Comparison of ENCODE assay signal across 11 mouse cellular contexts in the genomic region with DNA sequence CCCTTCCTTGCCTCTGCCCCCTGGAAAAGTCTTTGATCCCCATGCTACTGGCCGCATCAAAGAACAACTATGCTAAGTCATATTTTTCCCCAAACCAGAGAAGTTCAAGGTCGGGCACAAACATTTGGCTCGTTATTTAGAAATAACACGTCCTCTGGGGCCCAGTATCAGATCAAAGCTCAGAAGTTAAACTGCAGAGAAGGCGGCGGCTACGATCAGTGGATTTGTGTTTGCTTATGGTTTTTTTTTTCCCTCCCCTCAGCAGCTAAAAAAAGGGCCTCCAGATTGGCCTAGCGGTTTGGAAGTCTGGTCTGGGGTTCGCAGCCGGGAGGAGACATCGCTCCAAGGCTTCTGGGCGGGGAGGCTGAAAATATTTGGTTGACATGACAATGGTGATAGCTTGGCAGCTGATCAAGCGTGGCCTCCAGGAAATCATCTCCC. TPM values are rescaled to one million over a fixed set of nuclear protein-coding genes. Genes with fewer than 3 reads are reported as not detected.
DNase-seq lines count a peak whose midpoint lies in the region; ATAC-seq and TF ChIP-seq lines count a peak whose summit lies in the region.
"Had no signal": no experiment of that assay in that cellular context is flagged by ENCODE, and none has a peak within 500 bp of the region (broad histone marks: within the 10 kb centered on the region; RNA-seq: fewer than 3 reads in every experiment).

No protein-coding gene starts in this region.

- 0 out of 2 replicates have a peak, but pooled peaks have one; percentile 4 for ATAC-seq in limb, embryonic 14.5 days (ENCODE audit: low FRiP score, low read depth)
- no peak for ATAC-seq in lung, embryonic 14.5 days (ENCODE audit: insufficient read depth)

- no peak overlapping the region for H3K9ac ChIP-seq in limb, embryonic 14.5 days (ENCODE audit: low read depth, low read length, severe bottlenecking)
- no peak overlapping the region for H3K9ac ChIP-seq in lung, embryonic 14.5 days
- H3K9ac ChIP-seq: limb, embryonic 15.5 days had no signal

- no peaks in the 10 kb centered on the region for H3K9me3 ChIP-seq in limb, embryonic 14.5 days (ENCODE audit: control insufficient read depth, low read length)
- no peaks in the 10 kb centered on the region for H3K9me3 ChIP-seq in limb, embryonic 10.5 days (replicated peaks)
- H3K9me3 ChIP-seq in lung, embryonic 14.5 days (ENCODE audit: low read depth, low read length), result no peaks in the 10 kb centered on the region
- H3K9me3 ChIP-seq: limb, embryonic 15.5 days had no signal

- H3K27me3 ChIP-seq in limb, embryonic 14.5 days (ENCODE audit: control insufficient read depth, insufficient read depth, low read length), result no peaks in the 10 kb centered on the region
- no peaks in the 10 kb centered on the region for H3K27me3 ChIP-seq in limb, embryonic 10.5 days (ENCODE audit: low read depth, poor library complexity, severe bottlenecking)
- H3K27me3 ChIP-seq in lung, embryonic 14.5 days (ENCODE audit: insufficient read depth, low read length), result no peaks in the 10 kb centered on the region
- H3K27me3 ChIP-seq: limb, embryonic 15.5 days had no signal

- no peak for TF ChIP-seq CTCF in lung, embryonic 14.5 days (IDR thresholded peaks at IDR 0.05; ENCODE audit: low read depth)

- no peak overlapping the region for H3K4me2 ChIP-seq in limb, embryonic 14.5 days (replicated peaks; ENCODE audit: low read depth, low read length, severe bottlenecking)
- no peak overlapping the region for H3K4me2 ChIP-seq in lung, embryonic 14.5 days
- H3K4me2 ChIP-seq: limb, embryonic 15.5 days had no signal

- peak; percentile 18 to 26 for DNase-seq in heart, adult 18-20 months
- DNase-seq in heart, postnatal 36 days, result no peak
- no peak for DNase-seq in limb, embryonic 14.5 days (ENCODE audit: low spot score)
- no peak for DNase-seq in limb, embryonic 10.5 days (ENCODE audit: low spot score)
- DNase-seq in adrenal gland, adult 8-10 months, result peak; percentile 71
- DNase-seq in lung, embryonic 14.5 days, result peak; percentile 73
- DNase-seq in natural killer cell, adult 2 months (ENCODE audit: low spot score in 2 of 2), result no peak
- DNase-seq in thymus, postnatal 0 days (ENCODE audit: low spot score), result no peak

- no peak overlapping the region for H3K27ac ChIP-seq in limb, embryonic 14.5 days (replicated peaks; ENCODE audit: low read depth, low read length)
- H3K27ac ChIP-seq in limb, embryonic 10.5 days, result no peak overlapping the region
- H3K27ac ChIP-seq in lung, embryonic 14.5 days (ENCODE audit: low read depth), result no peak overlapping the region
- H3K27ac ChIP-seq: heart, adult 2 months; limb, embryonic 15.5 days had no signal

- intact Hi-C loops in heart, postnatal 36 days (cut with DNase I), result loop anchor here (1.0 to 2.0 kb wide), 2 partner anchors 31 to 149 kb away; no protein-coding TSS in a partner anchor

- no peaks in the 10 kb centered on the region; the same call in 1 of the 2 replicates for H3K4me1 ChIP-seq in limb, embryonic 14.5 days (ENCODE audit: control insufficient read depth, insufficient read depth, low read length)
- no peaks in the 10 kb centered on the region; the same call in 1 of the 2 replicates for H3K4me1 ChIP-seq in limb, embryonic 10.5 days
- H3K4me1 ChIP-seq in lung, embryonic 14.5 days (ENCODE audit: insufficient read depth), result no peaks in the 10 kb centered on the region

- H3K4me3 ChIP-seq in limb, embryonic 14.5 days (replicated peaks; ENCODE audit: low read length), result no peak overlapping the region
- H3K4me3 ChIP-seq in limb, embryonic 10.5 days, result no peak overlapping the region
- no peak overlapping the region for H3K4me3 ChIP-seq in lung, embryonic 14.5 days (ENCODE audit: low read depth, low read length)
- H3K4me3 ChIP-seq: heart, adult 2 months; limb, embryonic 15.5 days had no signal

- no peaks in the 10 kb centered on the region for H3K36me3 ChIP-seq in limb, embryonic 14.5 days (ENCODE audit: control insufficient read depth, insufficient read depth, low read length)
- no peaks in the 10 kb centered on the region for H3K36me3 ChIP-seq in limb, embryonic 10.5 days
- no peaks in the 10 kb centered on the region for H3K36me3 ChIP-seq in lung, embryonic 14.5 days (ENCODE audit: insufficient read depth)
- H3K36me3 ChIP-seq: limb, embryonic 15.5 days had no signal

- 33% methylated on average over 13 of the region's 13 CpGs for WGBS in limb, embryonic 14.5 days
- WGBS in limb, embryonic 10.5 days, result 72% methylated on average over 13 of the region's 13 CpGs
- 20% methylated on average over 13 of the region's 13 CpGs for WGBS in lung, embryonic 14.5 days

- no peak for TF ChIP-seq POLR2A in limb, embryonic 14.5 days (IDR thresholded peaks at IDR 0.05; ENCODE audit: borderline replicate concordance, extremely low read depth, insufficient read depth, insufficient read length)

RNA-seq across cellular contexts. Expression of a gene that starts 38.0 kb away (rescaled TPM):
- not detected for total RNA-seq in heart, adult 18-20 months (2021)
- not detected for total RNA-seq in heart, postnatal 36 days (2021)
- not detected in 2 replicates for polyA plus RNA-seq in limb, embryonic 14.5 days (2012; rRNA removed)
- polyA plus RNA-seq in limb, embryonic 14.5 days (2014; fragmentation: Nextera tagmentation; extraction: Ambion mirVana), result not detected in 2 replicates
- polyA plus RNA-seq in limb, embryonic 10.5 days (2016; fragmentation: Nextera tagmentation; extraction: Ambion mirVana), result not detected in 2 replicates
- not detected for total RNA-seq in adrenal gland, adult 8-10 months (2022)
- polyA plus RNA-seq in lung, embryonic 14.5 days (2014; fragmentation: Nextera tagmentation; extraction: Ambion mirVana), result not detected in 2 replicates
- polyA plus RNA-seq in thymus, postnatal 0 days (2015; fragmentation: Nextera tagmentation; extraction: Ambion mirVana), result 0.48 TPM in 1 of 2 replicates, not detected in the other
- total RNA-seq: heart, adult 2 months had no signal
- polyA plus RNA-seq: cortical plate, adult 2 months; heart, adult 2 months; limb, embryonic 15.5 days had no signal

Comparison
In these comparisons a context has a peak if more than half of its experiments do, and no peak if none do; other contexts are left out.
1. DNase-seq: peak in heart, adult 18-20 months (2 of 2), adrenal gland, adult 8-10 months (single experiment) and lung, embryonic 14.5 days (single experiment); none in heart, postnatal 36 days (0 of 2), limb, embryonic 14.5 days (single experiment), limb, embryonic 10.5 days (single experiment), natural killer cell, adult 2 months (0 of 2) and thymus, postnatal 0 days (single experiment).